Mouse (Mus musculus): ENCODE measurements around the gene 2200002D01Rik. TPM values are rescaled to one million over a fixed set of nuclear protein-coding genes. Genes with fewer than 3 reads are reported as not detected.

The 2200002D01Rik gene
- polyA plus RNA-seq, 1 experiment, result 42.4 TPM

GRCm38 (mm10) chr7:29293131-29294065 lies 45.1 kb upstream of the 2200002D01Rik start:
- Histone ChIP-seq H3K79me2 (ENCODE audit: control insufficient read depth, insufficient read depth) (no peaks in the 10 kb centered on the region), H3K4me2 (ENCODE audit: low read depth) (no peak overlapping the region), H3K4me3 (no peak overlapping the region), H3K36me3 (ENCODE audit: control insufficient read depth, insufficient read depth) (no peaks in the 10 kb centered on the region), H3ac (ENCODE audit: control insufficient read depth, insufficient read length) (no peak overlapping the region), H3K27me3 (ENCODE audit: control insufficient read depth, insufficient read depth, insufficient read length) (no peaks in the 10 kb centered on the region)
- TF ChIP-seq SRF (IDR thresholded peaks at IDR 0.05; ENCODE audit: control insufficient read depth, insufficient read length, low read depth) (no peak), MYOG (IDR thresholded peaks at IDR 0.05; ENCODE audit: control insufficient read depth in 1 of 3, insufficient read depth in 1 of 3, insufficient read length in 2 of 3, low read depth in 2 of 3) (no peak), MAX (IDR thresholded peaks at IDR 0.05; ENCODE audit: low read depth) (no peak), POLR2A (IDR thresholded peaks at IDR 0.05; ENCODE audit: insufficient read length, low read depth) (no peak), E2F4 (IDR thresholded peaks at IDR 0.05; ENCODE audit: insufficient read depth) (no peak), REST (IDR thresholded peaks at IDR 0.05; ENCODE audit: insufficient read depth, insufficient read length) (no peak), CEBPB (IDR thresholded peaks at IDR 0.05; ENCODE audit: insufficient read depth, poor library complexity, severe bottlenecking) (no peak), USF1 (IDR thresholded peaks at IDR 0.05; ENCODE audit: low read depth) (no peak), POLR2AphosphoS2 (IDR thresholded peaks at IDR 0.05; ENCODE audit: insufficient read length, low read depth) (no peak), TCF3 (IDR thresholded peaks at IDR 0.05; ENCODE audit: insufficient read length, low read depth) (no peak), TCF12 (IDR thresholded peaks at IDR 0.05; ENCODE audit: insufficient read depth, poor library complexity, severe bottlenecking) (no peak), MYOD1 (IDR thresholded peaks at IDR 0.05; ENCODE audit: control insufficient read depth in 1 of 3, insufficient read length in 2 of 3, low read depth in 2 of 3) (no peak)

- Histone ChIP-seq H3K79me2 (ENCODE audit: control insufficient read depth, insufficient read depth) (no peaks in the 10 kb centered on the region), H3K27me3 (ENCODE audit: control insufficient read depth, insufficient read depth, insufficient read length) (no peaks in the 10 kb centered on the region), H3ac (ENCODE audit: control insufficient read depth, insufficient read length) (no peak overlapping the region), H3K4me2 (ENCODE audit: low read depth) (no peak overlapping the region), H3K36me3 (ENCODE audit: control insufficient read depth, insufficient read depth) (no peaks in the 10 kb centered on the region), H3K4me3 (no peak overlapping the region)
- TF ChIP-seq MYOD1 (IDR thresholded peaks at IDR 0.05; ENCODE audit: control insufficient read depth in 1 of 3, insufficient read length in 2 of 3, low read depth in 2 of 3) (no peak), MYOG (IDR thresholded peaks at IDR 0.05; ENCODE audit: control insufficient read depth in 1 of 3, insufficient read depth in 1 of 3, insufficient read length in 2 of 3, low read depth in 2 of 3) (no peak), E2F4 (IDR thresholded peaks at IDR 0.05; ENCODE audit: insufficient read depth) (no peak), SRF (IDR thresholded peaks at IDR 0.05; ENCODE audit: control insufficient read depth, insufficient read length, low read depth) (no peak), REST (IDR thresholded peaks at IDR 0.05; ENCODE audit: insufficient read depth, insufficient read length) (no peak), MAX (IDR thresholded peaks at IDR 0.05; ENCODE audit: low read depth) (no peak), POLR2AphosphoS2 (IDR thresholded peaks at IDR 0.05; ENCODE audit: insufficient read length, low read depth) (no peak), CEBPB (IDR thresholded peaks at IDR 0.05; ENCODE audit: insufficient read depth, poor library complexity, severe bottlenecking) (no peak)
Measured at GRCm38 (mm10) chr7:29292458-29293098, 44.3 kb upstream of the 2200002D01Rik start.

- no peak overlapping the region for H3ac ChIP-seq (ENCODE audit: control insufficient read depth, insufficient read length)
- no peaks in the 10 kb centered on the region for H3K36me3 ChIP-seq (ENCODE audit: control insufficient read depth, insufficient read depth)
- H3K4me3 ChIP-seq, result no peak overlapping the region
- H3K4me2 ChIP-seq (ENCODE audit: low read depth), result no peak overlapping the region
- H3K79me2 ChIP-seq (ENCODE audit: control insufficient read depth, insufficient read depth), result no peaks in the 10 kb centered on the region
- no peaks in the 10 kb centered on the region for H3K27me3 ChIP-seq (ENCODE audit: control insufficient read depth, insufficient read depth, insufficient read length)
- TF ChIP-seq CEBPB (IDR thresholded peaks at IDR 0.05; ENCODE audit: insufficient read depth, poor library complexity, severe bottlenecking), result no peak
- no peak for TF ChIP-seq USF1 (IDR thresholded peaks at IDR 0.05; ENCODE audit: low read depth)
- no peak for TF ChIP-seq MAX (IDR thresholded peaks at IDR 0.05; ENCODE audit: low read depth)
- no peak for TF ChIP-seq POLR2A (IDR thresholded peaks at IDR 0.05; ENCODE audit: insufficient read length, low read depth)
- TF ChIP-seq SRF (IDR thresholded peaks at IDR 0.05; ENCODE audit: control insufficient read depth, insufficient read length, low read depth), result no peak
- TF ChIP-seq E2F4 (IDR thresholded peaks at IDR 0.05; ENCODE audit: insufficient read depth), result no peak
- TF ChIP-seq POLR2AphosphoS2 (IDR thresholded peaks at IDR 0.05; ENCODE audit: insufficient read length, low read depth), result no peak
- TF ChIP-seq TCF12 (IDR thresholded peaks at IDR 0.05; ENCODE audit: insufficient read depth, poor library complexity, severe bottlenecking), result no peak
- no peak for TF ChIP-seq TCF3 (IDR thresholded peaks at IDR 0.05; ENCODE audit: insufficient read length, low read depth)
- TF ChIP-seq MYOG (IDR thresholded peaks at IDR 0.05; ENCODE audit: control insufficient read depth in 1 of 3, insufficient read depth in 1 of 3, insufficient read length in 2 of 3, low read depth in 2 of 3), result no peak
- TF ChIP-seq MYOD1 (IDR thresholded peaks at IDR 0.05; ENCODE audit: control insufficient read depth in 1 of 3, insufficient read length in 2 of 3, low read depth in 2 of 3), result no peak
- no peak for TF ChIP-seq REST (IDR thresholded peaks at IDR 0.05; ENCODE audit: insufficient read depth, insufficient read length)
Measured at GRCm38 (mm10) chr7:29291616-29292457, 43.6 kb upstream of the 2200002D01Rik start.
